Mouse (Mus musculus): ENCODE data around the gene Krt24.
"Not testable (repeated sequence)": the region's sequence is repeated elsewhere in the genome, so short reads cannot be mapped to it uniquely, and the experiment has no call there.

Gene Krt24

DNA sequence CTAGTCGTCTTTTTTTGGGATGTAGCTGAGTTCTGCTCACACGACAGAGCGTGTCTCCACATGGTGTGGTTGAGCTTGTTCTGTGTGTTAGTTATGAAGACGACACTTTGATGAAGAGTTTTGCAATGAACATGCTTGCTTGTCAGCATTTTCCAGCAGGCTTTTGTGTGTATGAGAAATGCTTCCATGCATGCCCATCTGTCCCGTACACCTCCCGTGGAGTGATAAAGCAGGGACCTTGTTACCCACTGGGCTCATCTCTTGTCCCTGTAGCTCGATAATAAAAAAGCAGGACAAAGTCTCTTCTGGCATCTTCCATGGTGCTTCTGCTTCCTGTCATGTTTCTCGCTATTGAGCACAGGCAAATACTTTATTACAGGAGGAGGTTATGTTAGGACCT, 32.4 kb downstream of the Krt24 start:
- no peak for DNase-seq (ENCODE audit: low read depth)

DNA sequence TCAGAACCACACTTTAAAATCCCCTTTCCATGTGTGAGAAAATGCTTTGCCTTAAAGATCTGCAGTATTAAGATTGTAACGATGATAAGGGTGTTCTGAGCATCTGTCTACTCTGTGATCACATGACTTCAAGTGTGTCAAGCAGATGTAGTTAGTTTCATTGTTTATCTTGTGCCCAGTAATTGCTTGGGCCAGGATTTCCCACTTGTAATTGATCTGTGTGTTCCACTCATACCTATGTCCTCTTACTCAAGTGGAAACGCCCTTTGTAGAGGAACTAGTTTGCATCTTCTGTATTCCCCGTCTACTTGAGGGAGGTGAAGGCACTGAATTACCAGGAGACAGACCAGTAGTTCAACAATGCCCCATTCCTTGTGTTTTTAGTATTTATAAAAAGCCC, 34.4 kb downstream of the Krt24 start:
- no peak for DNase-seq (ENCODE audit: low read depth)

DNA sequence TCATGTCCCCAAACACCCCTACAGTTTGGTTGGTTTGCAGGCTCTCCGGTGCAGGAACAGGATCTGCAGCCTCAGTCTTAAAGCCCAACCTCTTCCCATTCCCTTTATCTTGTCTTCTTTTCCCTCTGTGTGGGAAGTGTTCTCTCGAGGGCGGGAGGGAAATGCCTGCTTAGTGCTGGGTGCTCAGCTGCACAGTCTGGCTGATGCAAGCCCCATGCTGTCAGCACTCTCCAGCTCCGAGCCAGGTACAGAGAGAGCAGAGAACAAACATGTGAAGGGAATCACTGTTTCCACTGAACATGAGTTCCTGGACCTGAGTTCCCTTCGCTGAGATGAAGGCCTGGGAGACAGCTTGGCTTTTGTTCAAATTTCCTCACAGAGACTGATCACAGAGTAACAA, 34.8 kb downstream of the Krt24 start:
- DNase-seq (ENCODE audit: low read depth), result no peak

DNA sequence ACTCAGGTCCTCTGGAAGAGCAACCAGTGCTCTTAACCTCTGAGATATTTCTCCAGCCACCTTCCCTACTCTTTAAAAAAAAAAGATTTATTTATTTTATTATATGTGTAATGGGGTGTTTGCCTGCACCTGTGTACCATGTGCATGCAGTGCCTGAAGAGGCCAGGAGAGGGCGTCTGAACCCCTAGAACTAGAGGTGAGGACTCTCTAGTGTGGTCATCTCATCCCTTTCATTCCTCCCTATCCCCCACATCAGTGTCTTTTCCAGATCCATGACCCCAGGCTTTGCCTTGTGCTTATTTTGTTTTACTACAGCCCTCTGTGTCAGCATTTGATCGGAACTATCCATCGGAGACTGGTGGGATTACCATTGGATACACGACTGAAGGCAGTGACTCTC, 35.9 kb downstream of the Krt24 start:
- peak; percentile 59 for DNase-seq (ENCODE audit: low read depth)

DNA sequence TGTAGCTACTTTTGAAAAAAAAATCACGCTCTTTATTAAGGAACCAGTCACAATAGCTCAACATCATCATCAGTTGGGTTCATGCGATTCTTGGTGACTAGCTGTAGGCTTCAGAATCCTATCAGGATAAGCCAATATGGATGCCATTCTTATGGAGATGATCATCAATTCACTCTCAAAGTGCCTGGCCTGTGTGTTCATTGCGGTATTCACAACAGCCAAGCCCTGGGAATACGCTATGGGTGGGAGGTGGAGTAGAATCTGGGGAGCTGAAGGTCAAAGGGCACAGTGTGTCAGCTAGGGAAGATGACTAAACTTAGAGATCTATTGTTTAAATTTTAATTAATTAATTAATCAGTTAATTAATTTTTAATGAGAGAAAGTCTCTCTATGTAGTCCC, 37.1 kb downstream of the Krt24 start:
- DNase-seq (ENCODE audit: low read depth), result no peak

DNA sequence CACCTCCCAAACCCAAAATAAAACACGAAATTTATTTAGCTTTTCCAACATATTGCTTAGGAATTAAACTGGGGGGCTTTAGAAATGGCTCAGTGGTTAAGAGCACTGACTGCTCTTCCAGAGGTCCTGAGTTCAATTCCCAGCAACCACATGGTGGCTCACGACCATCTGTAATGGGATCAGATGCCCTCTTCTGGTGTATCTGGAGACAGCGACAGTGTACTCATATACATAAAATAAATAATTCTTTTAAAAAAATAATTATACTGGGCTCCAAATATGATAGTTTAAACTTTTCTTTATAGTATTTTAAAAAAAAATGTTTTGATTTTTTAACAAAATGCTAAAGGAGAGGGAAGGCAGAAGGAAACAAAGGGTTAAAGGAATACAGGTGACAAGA, 40.5 kb downstream of the Krt24 start:
- DNase-seq (ENCODE audit: low read depth), result not testable (repeated sequence)

DNA sequence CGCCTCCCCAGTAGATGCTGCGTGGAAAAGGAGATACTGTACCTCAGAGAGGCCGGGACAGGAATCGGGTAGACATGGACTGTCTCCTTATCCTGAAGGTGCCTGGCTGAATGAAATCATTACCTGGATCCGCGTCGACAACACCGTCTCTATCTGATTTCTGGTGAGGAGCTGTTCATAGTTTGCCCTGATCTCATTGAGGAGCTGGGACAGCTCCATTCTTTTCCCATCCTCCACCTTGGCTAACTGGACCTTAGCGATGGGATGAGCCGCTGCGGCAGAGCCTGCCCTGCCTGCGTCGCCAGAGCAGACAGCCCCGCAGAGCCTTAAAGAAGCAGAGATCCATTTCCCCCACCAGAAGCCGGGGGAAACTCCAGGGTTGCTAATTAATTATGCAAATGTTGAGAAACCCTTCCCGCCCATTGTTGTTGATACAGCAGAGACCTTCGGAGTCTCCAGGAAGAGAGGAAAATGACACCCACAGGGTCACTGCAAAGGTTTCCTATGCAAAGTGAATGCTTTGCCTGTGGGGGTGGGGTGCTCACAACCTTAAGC, 41.2 kb downstream of the Krt24 start, which contains the start of gene Krt222:
TSS of gene Krt222 (minus strand) at position 266 of the 555 bp plus-strand sequence.
- no peak for DNase-seq (ENCODE audit: low read depth)

DNA sequence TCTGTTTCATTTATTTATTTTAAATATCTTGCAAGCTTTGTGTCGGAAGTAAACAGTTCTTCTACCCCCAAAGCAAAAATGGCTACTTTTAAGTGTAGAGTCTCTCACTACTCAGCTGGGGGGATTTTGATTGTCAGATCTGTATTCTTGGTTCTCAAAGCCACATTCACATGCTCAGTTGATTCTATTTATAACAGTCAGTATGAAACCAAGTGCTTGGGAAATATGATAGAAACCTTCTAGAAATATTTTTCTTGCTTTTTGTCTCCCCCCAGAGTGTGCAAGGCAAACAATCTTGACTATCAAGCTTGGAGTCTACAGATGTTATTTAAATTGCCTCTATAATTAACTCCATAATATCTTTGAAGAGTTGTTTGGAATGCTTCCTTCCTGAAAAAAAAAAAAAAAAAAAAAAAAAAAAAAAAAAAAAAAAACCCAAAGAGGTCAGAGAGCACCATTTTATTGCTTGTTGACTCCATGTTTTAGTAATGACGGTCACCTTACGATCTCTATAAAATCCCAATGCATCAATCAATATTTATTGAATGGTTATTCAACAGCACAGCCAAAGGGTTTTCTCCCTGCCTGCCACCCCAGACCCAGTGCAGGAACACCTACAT, 41.8 kb downstream of the Krt24 start:
- DNase-seq (ENCODE audit: low read depth), result no peak

DNA sequence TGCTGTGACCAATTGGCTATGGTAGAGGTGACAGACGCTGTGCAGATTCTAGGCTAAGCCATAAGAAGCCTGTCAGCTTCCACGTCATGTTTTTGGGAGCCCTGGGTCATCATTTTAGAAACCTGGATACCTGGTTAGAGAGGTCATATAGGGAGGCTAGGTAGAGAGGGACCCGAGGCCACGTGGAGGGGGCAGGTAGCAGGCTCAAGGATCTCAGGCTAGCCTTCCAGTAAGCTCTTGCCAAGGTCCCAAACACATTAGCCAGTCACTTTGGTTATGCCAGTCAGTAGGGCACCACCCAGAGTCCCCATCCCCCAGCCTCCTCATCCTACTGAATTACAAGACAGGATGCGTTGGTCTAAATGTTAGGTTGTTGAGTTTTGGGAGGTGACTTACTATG, 43.0 kb downstream of the Krt24 start:
- DNase-seq (ENCODE audit: low read depth), result no peak

DNA sequence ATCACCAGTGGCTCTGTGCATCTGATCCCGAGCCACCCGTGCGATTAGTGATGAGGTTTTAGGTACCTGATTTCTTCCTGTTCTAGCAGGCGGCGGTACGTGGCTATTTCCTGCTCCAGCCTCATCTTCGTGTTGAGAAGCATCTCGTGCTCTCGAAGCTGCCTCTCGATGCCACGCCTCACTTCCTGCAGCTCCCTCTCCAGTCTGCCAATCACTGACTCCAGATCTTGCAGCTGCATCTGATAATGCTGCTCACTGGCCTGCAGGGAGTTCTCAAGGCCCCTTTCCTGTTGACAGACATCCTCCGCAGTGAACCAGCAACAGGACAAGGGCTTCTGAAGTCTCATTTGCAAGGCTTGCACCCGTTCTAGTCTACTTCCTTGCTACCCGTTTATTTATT, 46.6 kb downstream of the Krt24 start:
- DNase-seq (ENCODE audit: low read depth), result peak; percentile 92

DNA sequence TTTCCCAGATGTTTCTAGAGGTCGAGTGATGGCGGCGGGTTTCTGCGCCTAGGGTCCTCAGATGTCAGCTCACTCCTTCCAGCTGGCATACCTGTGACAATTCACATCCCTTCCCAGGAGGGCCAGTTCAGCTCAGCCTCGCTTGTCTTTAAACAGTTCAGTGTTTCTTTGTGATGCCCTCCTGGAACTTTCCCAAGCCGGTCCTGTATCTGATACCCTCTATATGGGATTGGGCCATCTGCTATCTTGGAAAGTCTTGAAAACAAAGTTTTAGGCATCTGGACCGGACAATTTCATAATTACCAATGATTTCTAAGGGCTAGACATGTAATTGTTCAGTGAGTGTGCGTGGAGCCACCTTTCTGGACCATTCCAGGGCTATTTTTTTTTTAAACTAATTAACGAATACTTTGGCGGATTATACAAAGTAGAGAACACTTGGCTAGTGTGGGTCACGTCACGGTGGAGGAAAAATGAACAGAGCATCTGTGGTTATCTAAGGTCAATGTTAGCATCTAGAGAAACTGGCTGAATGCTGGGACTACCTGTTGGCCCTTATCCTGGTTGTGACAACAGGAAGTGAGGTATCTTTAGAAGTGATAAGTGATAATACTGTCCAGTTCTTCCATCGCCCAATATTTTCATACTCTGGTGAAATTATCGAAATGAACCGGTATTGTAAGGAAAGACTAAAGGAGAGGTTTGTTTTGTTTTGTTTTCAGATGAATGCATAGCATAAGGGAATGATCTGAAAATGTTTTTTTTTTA, 53.8 kb downstream of the Krt24 start:
- DNase-seq (ENCODE audit: low read depth), result no peak

DNA sequence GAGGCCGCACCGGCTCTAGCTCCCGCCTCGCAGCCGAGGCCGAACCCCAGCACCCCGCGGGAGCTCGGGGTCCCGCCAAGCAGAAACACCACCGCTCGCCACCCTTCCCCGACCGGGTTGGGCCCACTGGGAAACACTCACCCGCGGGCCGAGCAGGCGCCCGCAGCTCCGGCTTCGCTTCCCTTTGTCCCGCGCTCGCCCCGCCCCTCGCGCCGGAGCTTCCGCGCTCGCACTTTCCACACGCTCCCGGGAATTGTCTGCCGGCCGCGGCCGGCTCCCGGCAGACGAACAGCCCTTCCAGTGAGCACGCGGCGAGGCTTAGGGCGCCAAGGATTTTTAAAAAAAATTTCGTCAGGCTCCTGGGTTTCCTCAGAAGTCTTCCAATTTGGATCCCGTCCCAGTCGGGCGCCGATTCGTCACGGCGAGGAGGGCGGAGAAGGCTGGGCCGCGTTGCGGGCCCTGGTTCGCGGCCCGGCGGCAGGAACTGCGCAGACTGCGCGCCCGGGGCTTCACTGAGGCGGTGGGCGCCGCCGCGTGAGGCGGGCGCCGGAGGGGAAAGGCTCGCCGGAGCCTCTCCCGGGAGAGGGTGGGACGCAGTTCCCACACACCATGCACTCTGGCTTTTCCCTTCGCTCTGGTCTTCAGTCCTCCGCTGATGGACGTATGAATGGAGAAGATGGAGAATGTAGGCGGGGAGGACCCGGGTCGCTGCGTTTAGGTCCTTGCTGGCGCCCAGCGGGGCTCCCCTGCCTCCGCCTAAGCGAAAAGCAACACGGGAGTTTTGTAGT, 54.6 kb downstream of the Krt24 start, which contains the start of gene Smarce1:
TSS of gene Smarce1 (minus strand) at position 757 of the 788 bp plus-strand sequence.
- peak; percentile 92 for DNase-seq (ENCODE audit: low read depth)
